Comparison of ENCODE assay signal across 19 mouse cellular contexts in the genomic region with DNA sequence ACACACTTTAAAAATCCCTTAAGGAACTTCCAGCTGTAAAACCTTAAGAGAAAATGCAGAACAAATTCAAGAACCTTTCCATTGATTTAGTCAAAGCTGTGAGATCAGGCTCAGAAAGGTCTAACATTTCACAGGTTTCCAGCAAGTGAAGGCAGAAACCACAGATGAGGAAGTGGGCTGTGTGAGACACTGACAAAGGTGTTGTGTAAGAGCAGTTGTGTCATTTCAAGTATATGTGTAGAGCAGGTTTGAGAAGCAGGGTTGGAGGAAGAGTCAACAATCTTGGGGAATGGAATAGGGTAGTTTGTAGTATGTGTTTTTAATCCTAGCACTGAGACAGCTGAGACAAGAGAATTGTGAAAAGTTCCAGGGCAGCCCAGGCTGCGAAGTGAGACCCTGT. TPM values are rescaled to one million over a fixed set of nuclear protein-coding genes. Genes with fewer than 3 reads are reported as not detected.
DNase-seq lines count a peak whose midpoint lies in the region; ATAC-seq and TF ChIP-seq lines count a peak whose summit lies in the region.
"Had no signal": no experiment of that assay in that cellular context is flagged by ENCODE, and none has a peak within 500 bp of the region (broad histone marks: within the 10 kb centered on the region; RNA-seq: fewer than 3 reads in every experiment).

No protein-coding gene starts in this region.

- no peaks in the 10 kb centered on the region for H3K36me3 ChIP-seq in neural tube, embryonic 15.5 days
- H3K36me3 ChIP-seq in small intestine, adult 2 months (ENCODE audit: control insufficient read depth, insufficient read depth, low read length): no peaks in the 10 kb centered on the region
- H3K36me3 ChIP-seq: hindbrain, embryonic 15.5 days; lung, embryonic 15.5 days had no signal

- H3K9me3 ChIP-seq in neural tube, embryonic 15.5 days (replicated peaks): no peaks in the 10 kb centered on the region
- H3K9me3 ChIP-seq: hindbrain, embryonic 15.5 days; limb, embryonic 10.5 days; lung, embryonic 15.5 days had no signal

- H3K27ac ChIP-seq in neural tube, embryonic 15.5 days (replicated peaks): no peak overlapping the region
- peak overlapping the region; percentile 69 for H3K27ac ChIP-seq in small intestine, adult 2 months (ENCODE audit: insufficient read depth, low read depth, low read length)
- H3K27ac ChIP-seq: hindbrain, embryonic 15.5 days; layer of hippocampus, adult 2 months; limb, embryonic 10.5 days; lung, embryonic 15.5 days had no signal

- H3K4me1 ChIP-seq in neural tube, embryonic 15.5 days: peaks cover 8% of the 10 kb centered on the region
- H3K4me1 ChIP-seq in small intestine, adult 2 months (ENCODE audit: control insufficient read depth, insufficient read depth, insufficient read length, low read length): 0 out of 2 replicates have a peak, but pooled peaks cover 2% of the 10 kb centered on the region

- ATAC-seq in neural tube, embryonic 15.5 days (ENCODE audit: low FRiP score): no peak
- ATAC-seq in CD4-positive, CD25-positive, alpha-beta regulatory T cell, adult 4 months: peak; percentile 59
- ATAC-seq in granulocyte monocyte progenitor cell, adult 5-6 weeks (replicated peaks; ENCODE audit: poor library complexity, severe bottlenecking): peak; percentile 80

- intact Hi-C loops in left cerebral cortex, postnatal 4 days (cut with DNase I): no loop called here

- no peak for TF ChIP-seq POLR2A in small intestine, adult 2 months (IDR thresholded peaks at IDR 0.05; ENCODE audit: low read depth, low read length)

- H3K27me3 ChIP-seq in neural tube, embryonic 15.5 days (replicated peaks): peaks cover 29% of the 10 kb centered on the region
- no peaks in the 10 kb centered on the region for H3K27me3 ChIP-seq in small intestine, adult 2 months (ENCODE audit: control insufficient read depth, insufficient read depth, low read length)

- no peak overlapping the region for H3K4me2 ChIP-seq in neural tube, embryonic 15.5 days
- H3K4me2 ChIP-seq: hindbrain, embryonic 15.5 days; lung, embryonic 15.5 days had no signal

- H3K9ac ChIP-seq in neural tube, embryonic 15.5 days (replicated peaks): 0 out of 2 replicates have a peak overlapping the region, but pooled peaks have one; percentile 7
- H3K9ac ChIP-seq: hindbrain, embryonic 15.5 days; lung, embryonic 15.5 days had no signal

- H3K4me3 ChIP-seq in neural tube, embryonic 15.5 days (replicated peaks): no peak overlapping the region
- no peak overlapping the region for H3K4me3 ChIP-seq in small intestine, adult 2 months (ENCODE audit: low read depth, low read length)
- H3K4me3 ChIP-seq: erythroblast, embryonic 14.5 days; hindbrain, embryonic 15.5 days; layer of hippocampus, adult 2 months; limb, embryonic 10.5 days; lung, embryonic 15.5 days had no signal

- WGBS in neural tube, embryonic 15.5 days: 43% methylated on average over 1 of the region's 1 CpGs
- WGBS in small intestine, adult 2 months: 26% methylated on average over 1 of the region's 1 CpGs

- DNase-seq in neural tube, embryonic 10.5 days (ENCODE audit: extremely low spot score, low spot score): no peak
- no peak for DNase-seq in layer of hippocampus, adult 9-10 months (ENCODE audit: low spot score)
- no peak for DNase-seq in left cerebral cortex, postnatal 4 days
- DNase-seq: cerebellum, adult 18-20 months; embryo, embryonic 11 days; gastrocnemius, postnatal 36 days; kidney, adult 9 months had no signal

- no peak for TF ChIP-seq CTCF in small intestine, adult 2 months (IDR thresholded peaks at IDR 0.05; ENCODE audit: extremely low read depth, insufficient read length, insufficient replicate concordance, low read depth, low read length)

RNA-seq across cellular contexts. Expression of a gene that starts 2.4 kb away (rescaled TPM):
- not detected in 2 replicates for polyA plus RNA-seq in neural tube, embryonic 15.5 days (2015; fragmentation: Nextera tagmentation; extraction: Ambion mirVana)
- not detected for polyA plus RNA-seq in CD4-positive, CD25-positive, alpha-beta regulatory T cell, adult 4 months (2017; shearing (Covaris generic))
- total RNA-seq in granulocyte monocyte progenitor cell, adult 5-6 weeks (2014; fragmentation: Nextera tagmentation): not detected in 2 replicates
- not detected in 2 replicates for total RNA-seq in granulocyte monocyte progenitor cell, adult 5-6 weeks (2017)
- not detected in 2 replicates for polyA plus RNA-seq in small intestine, adult 2 months (2012; rRNA removed)
- total RNA-seq in left cerebral cortex, postnatal 4 days (2021): not detected
- total RNA-seq: ES-E14; gastrocnemius, postnatal 36 days; layer of hippocampus, adult 2 months; midbrain, postnatal 0 days had no signal
- polyA plus RNA-seq: erythroblast, embryonic 14.5 days; heart, embryonic 16.5 days; hindbrain, embryonic 15.5 days; limb, embryonic 10.5 days; lung, embryonic 15.5 days; midbrain, postnatal 0 days had no signal

RNA-seq across cellular contexts. Expression of a gene that starts 3.2 kb away (rescaled TPM):
- polyA plus RNA-seq in neural tube, embryonic 15.5 days (2015; fragmentation: Nextera tagmentation; extraction: Ambion mirVana): not detected in 2 replicates
- under 1 TPM in 1 of 2 experiments, not detected in 1; 0.46 TPM for polyA plus RNA-seq in CD4-positive, CD25-positive, alpha-beta regulatory T cell, adult 4 months (2017; shearing (Covaris generic))
- total RNA-seq in granulocyte monocyte progenitor cell, adult 5-6 weeks (2014; fragmentation: Nextera tagmentation): 0.64 TPM in 1 of 2 replicates, not detected in the other
- total RNA-seq in granulocyte monocyte progenitor cell, adult 5-6 weeks (2017): not detected in 2 replicates
- polyA plus RNA-seq in small intestine, adult 2 months (2012; rRNA removed): not detected in 2 replicates
- under 1 TPM in 1 of 2 experiments, not detected in 1; 0.16 TPM for total RNA-seq in left cerebral cortex, postnatal 4 days (2021)
- total RNA-seq: gastrocnemius, postnatal 36 days; layer of hippocampus, adult 2 months; midbrain, postnatal 0 days had no signal
- polyA plus RNA-seq: erythroblast, embryonic 14.5 days; heart, embryonic 16.5 days; hindbrain, embryonic 15.5 days; limb, embryonic 10.5 days; midbrain, postnatal 0 days had no signal

RNA-seq across cellular contexts. Expression of a gene that starts 3.7 kb away (rescaled TPM):
- 78.7 and 86.4 TPM in 2 replicates for polyA plus RNA-seq in neural tube, embryonic 15.5 days (2015; fragmentation: Nextera tagmentation; extraction: Ambion mirVana)
- polyA plus RNA-seq in CD4-positive, CD25-positive, alpha-beta regulatory T cell, adult 4 months (2017; shearing (Covaris generic)): 100 to 1,000 TPM; 102 to 130 TPM
- 47.5 and 52.6 TPM in 2 replicates for total RNA-seq in granulocyte monocyte progenitor cell, adult 5-6 weeks (2014; fragmentation: Nextera tagmentation)
- 42.1 and 42.9 TPM in 2 replicates for total RNA-seq in granulocyte monocyte progenitor cell, adult 5-6 weeks (2017)
- polyA plus RNA-seq in small intestine, adult 2 months (2012; rRNA removed): 19.7 and 35.5 TPM in 2 replicates
- total RNA-seq in left cerebral cortex, postnatal 4 days (2021): 10 to 100 TPM; 71.3 to 76.4 TPM

RNA-seq across cellular contexts. Expression of a gene that starts 23.9 kb away (rescaled TPM):
- 235 and 249 TPM in 2 replicates for polyA plus RNA-seq in neural tube, embryonic 15.5 days (2015; fragmentation: Nextera tagmentation; extraction: Ambion mirVana)
- 100 to 1,000 TPM; 128 to 173 TPM for polyA plus RNA-seq in CD4-positive, CD25-positive, alpha-beta regulatory T cell, adult 4 months (2017; shearing (Covaris generic))
- total RNA-seq in granulocyte monocyte progenitor cell, adult 5-6 weeks (2014; fragmentation: Nextera tagmentation): 80.1 and 117 TPM in 2 replicates
- 49.1 and 59.8 TPM in 2 replicates for total RNA-seq in granulocyte monocyte progenitor cell, adult 5-6 weeks (2017)
- 33.6 and 47.4 TPM in 2 replicates for polyA plus RNA-seq in small intestine, adult 2 months (2012; rRNA removed)
- 100 to 1,000 TPM; 155 to 161 TPM for total RNA-seq in left cerebral cortex, postnatal 4 days (2021)

RNA-seq across cellular contexts. Expression of a gene that starts 26.4 kb away (rescaled TPM):
- polyA plus RNA-seq in neural tube, embryonic 15.5 days (2015; fragmentation: Nextera tagmentation; extraction: Ambion mirVana): 0.70 TPM in 1 of 2 replicates, not detected in the other
- 10 to 100 TPM; 32.1 to 38.1 TPM for polyA plus RNA-seq in CD4-positive, CD25-positive, alpha-beta regulatory T cell, adult 4 months (2017; shearing (Covaris generic))
- 6.2 and 14.0 TPM in 2 replicates for total RNA-seq in granulocyte monocyte progenitor cell, adult 5-6 weeks (2014; fragmentation: Nextera tagmentation)
- total RNA-seq in granulocyte monocyte progenitor cell, adult 5-6 weeks (2017): 2.6 and 3.1 TPM in 2 replicates
- polyA plus RNA-seq in small intestine, adult 2 months (2012; rRNA removed): 1.4 and 3.3 TPM in 2 replicates
- total RNA-seq in left cerebral cortex, postnatal 4 days (2021): not detected
- total RNA-seq: gastrocnemius, postnatal 36 days had no signal
- polyA plus RNA-seq: hindbrain, embryonic 15.5 days; limb, embryonic 10.5 days; midbrain, postnatal 0 days had no signal
